Mouse (Mus musculus) hindbrain, embryonic 13.5 days (tissue): ENCODE measurements around the gene Ppp1r1b. TPM values are rescaled to one million over a fixed set of nuclear protein-coding genes. Genes with fewer than 3 reads are reported as not detected.

Experiments used
- ATAC-seq: fragments of 200-750 bp; cut with Nextera tagmentation; 2 replicates; pipeline ENCODE4 v1.8.0; 2017; ENCODE audit warnings: moderate TSS enrichment; ENCODE audit not compliant: low FRiP score
- H3K27ac ChIP-seq: fragments of 300-500 bp; sonication (generic); 2 replicates; pipeline ENCODE4 v1.5.1; 2015; ENCODE audit warnings: inconsistent platforms, mild to moderate bottlenecking, moderate library complexity
- H3K27me3 ChIP-seq: fragments of 300-500 bp; sonication (generic); 2 replicates; pipeline ENCODE4 v1.6.1; 2015; ENCODE audit warnings: mild to moderate bottlenecking, inconsistent platforms
- H3K36me3 ChIP-seq: fragments of 300-500 bp; sonication (generic); 2 replicates; pipeline ENCODE4 v1.6.1; 2015; ENCODE audit warnings: mild to moderate bottlenecking, inconsistent platforms
- H3K4me1 ChIP-seq: fragments of 300-500 bp; sonication (generic); replicated peaks from 2 replicates; pipeline ENCODE4 v1.6.1; 2015; ENCODE audit warnings: inconsistent platforms
- H3K4me2 ChIP-seq: fragments of 300-500 bp; sonication (generic); 2 replicates; pipeline ENCODE4 v1.6.1; 2015; ENCODE audit warnings: inconsistent platforms, mild to moderate bottlenecking, moderate library complexity
- H3K4me3 ChIP-seq: fragments of 300-500 bp; sonication (generic); 2 replicates; pipeline ENCODE4 v1.5.1; 2015; ENCODE audit warnings: mild to moderate bottlenecking, inconsistent platforms
- H3K9ac ChIP-seq: fragments of 300-500 bp; sonication (generic); 2 replicates; pipeline ENCODE4 v1.6.1; 2015; ENCODE audit warnings: mild to moderate bottlenecking, inconsistent platforms
- H3K9me3 ChIP-seq: fragments of 300-500 bp; sonication (generic); 2 replicates; pipeline ENCODE4 v1.6.1; 2016; ENCODE audit warnings: inconsistent platforms
- WGBS: fragments of 180-500 bp; shearing (Covaris S2); methylation state at CpG from one replicate; pipeline ENCODE4 v1.1.7; 2015; 5-methylcytosine and 5-hydroxymethylcytosine counted together
- polyA plus RNA-seq: library from polyadenylated mRNA; unstranded; fragments of >200 nt; fragmentation: Nextera tagmentation; extraction: Ambion mirVana; gene quantifications from 2 replicates; pipeline ENCODE4 v1.2.1, GENCODE M21; 2015

Ppp1r1b gene
- polyA plus RNA-seq, 1 experiment from 2014 or later = 2.4 TPM

GRCm38 (mm10) chr11:98394301-98394700 lies 46.1 kb downstream of the Ppp1r1b start:
- H3K9ac ChIP-seq = no peak overlapping the region
- peaks cover 23% of the 10 kb centered on the region for H3K4me1 ChIP-seq
- H3K4me2 ChIP-seq = no peak overlapping the region
- peaks cover 12% of the 10 kb centered on the region for H3K36me3 ChIP-seq
- H3K4me3 ChIP-seq = no peak overlapping the region
- no peak overlapping the region for H3K27ac ChIP-seq
- ATAC-seq = no peak
- H3K9me3 ChIP-seq = no peaks in the 10 kb centered on the region
- WGBS = 57% methylated on average over 6 of the region's 6 CpGs
- peaks cover 40% of the 10 kb centered on the region for H3K27me3 ChIP-seq

GRCm38 (mm10) chr11:98395041-98395440 lies 46.8 kb downstream of the Ppp1r1b start:
- Histone ChIP-seq H3K9me3 (no peaks in the 10 kb centered on the region), H3K4me1 (peaks cover 30% of the 10 kb centered on the region), H3K9ac (peak overlapping the region; percentile 24; the same call in 1 of the 2 replicates), H3K27me3 (peaks cover 36% of the 10 kb centered on the region), H3K4me3 (no peak overlapping the region), H3K27ac (no peak overlapping the region), H3K4me2 (no peak overlapping the region), H3K36me3 (peaks cover 12% of the 10 kb centered on the region)
- ATAC-seq = no peak
- WGBS = 62% methylated on average over 4 of the region's 4 CpGs

- no peak overlapping the region for H3K4me3 ChIP-seq
- H3K27me3 ChIP-seq = peaks cover 17% of the 10 kb centered on the region
- 92% methylated on average over 7 of the region's 7 CpGs for WGBS
- no peaks in the 10 kb centered on the region for H3K9me3 ChIP-seq
- peaks cover 37% of the 10 kb centered on the region for H3K4me1 ChIP-seq
- no peak overlapping the region for H3K4me2 ChIP-seq
- H3K27ac ChIP-seq = no peak overlapping the region
- no peak for ATAC-seq
- no peak overlapping the region for H3K9ac ChIP-seq
- peaks cover 12% of the 10 kb centered on the region for H3K36me3 ChIP-seq
Measured at GRCm38 (mm10) chr11:98397946-98398345, 49.7 kb downstream of the Ppp1r1b start.

GRCm38 (mm10) chr11:98400161-98400726 lies 52.0 kb downstream of the Ppp1r1b start, which contains the start of gene Pgap3:
TSS of gene Pgap3 (minus strand) at chr11:98400490.
- Histone ChIP-seq H3K4me1 (peaks cover 17% of the 10 kb centered on the region), H3K9ac (peak within 1 kb of the TSS; percentile 76), H3K4me2 (peak within 1 kb of the TSS; percentile 65), H3K9me3 (no peaks in the 10 kb centered on the region), H3K4me3 (peak within 1 kb of the TSS; percentile 61), H3K27me3 (peaks cover 20% of the 10 kb centered on the region), H3K36me3 (peaks cover 12% of the 10 kb centered on the region), H3K27ac (peak within 1 kb of the TSS; percentile 97)
- peak; percentile 92 for ATAC-seq
- under 1% methylated on average over 40 of the region's 40 CpGs for WGBS

- peak overlapping the region; percentile 76 for H3K9ac ChIP-seq
- WGBS = 60% methylated on average over 3 of the region's 3 CpGs
- peak overlapping the region; percentile 61 for H3K4me3 ChIP-seq
- no peaks in the 10 kb centered on the region for H3K9me3 ChIP-seq
- no peak for ATAC-seq
- H3K4me1 ChIP-seq = peaks cover 15% of the 10 kb centered on the region
- H3K27ac ChIP-seq = peak overlapping the region; percentile 97
- peaks cover 20% of the 10 kb centered on the region for H3K27me3 ChIP-seq
- peaks cover 12% of the 10 kb centered on the region for H3K36me3 ChIP-seq
- H3K4me2 ChIP-seq = peak overlapping the region; percentile 65
Measured at GRCm38 (mm10) chr11:98400816-98401215, 52.6 kb downstream of the Ppp1r1b start.

- no peak overlapping the region for H3K27ac ChIP-seq
- peaks cover 7% of the 10 kb centered on the region for H3K4me1 ChIP-seq
- peaks cover 39% of the 10 kb centered on the region for H3K27me3 ChIP-seq
- H3K4me2 ChIP-seq = no peak overlapping the region
- no peaks in the 10 kb centered on the region for H3K36me3 ChIP-seq
- ATAC-seq = no peak
- WGBS = 73% methylated on average over 6 of the region's 6 CpGs
- H3K4me3 ChIP-seq = no peak overlapping the region
- no peak overlapping the region for H3K9ac ChIP-seq
- no peaks in the 10 kb centered on the region for H3K9me3 ChIP-seq
Measured at GRCm38 (mm10) chr11:98406621-98407020, 58.4 kb downstream of the Ppp1r1b start.

Other genes with a start within 250 kb of the Ppp1r1b start
- gene Fbxl20, start 198.0 kb upstream of the Ppp1r1b start, polyA plus RNA-seq = 26.2 and 30.6 TPM in 2 replicates
- 67.0 and 67.4 TPM in 2 replicates for gene Med1, start 155.1 kb upstream of the Ppp1r1b start, polyA plus RNA-seq
- 12.1 and 12.2 TPM in 2 replicates for gene Cdk12, start 145.3 kb upstream of the Ppp1r1b start, polyA plus RNA-seq
- gene Neurod2, start 18.8 kb upstream of the Ppp1r1b start, polyA plus RNA-seq = 24.6 and 30.7 TPM in 2 replicates
- 44.4 and 44.7 TPM in 2 replicates for gene Stard3, start 10.0 kb downstream of the Ppp1r1b start, polyA plus RNA-seq
- gene Tcap, start 35.4 kb downstream of the Ppp1r1b start, polyA plus RNA-seq = 0.21 and 0.35 TPM in 2 replicates
- gene Pnmt, start 38.0 kb downstream of the Ppp1r1b start, polyA plus RNA-seq = 3.2 and 4.2 TPM in 2 replicates
- gene Pgap3, start 52.1 kb downstream of the Ppp1r1b start, polyA plus RNA-seq = 9.4 and 10.4 TPM in 2 replicates
- gene Erbb2, start 64.1 kb downstream of the Ppp1r1b start, polyA plus RNA-seq = 8.4 and 9.9 TPM in 2 replicates
- 248 and 269 TPM in 2 replicates for gene Mien1, start 90.6 kb downstream of the Ppp1r1b start, polyA plus RNA-seq
- 0.22 and 0.36 TPM in 2 replicates for gene Grb7, start 98.0 kb downstream of the Ppp1r1b start, polyA plus RNA-seq
- gene Ikzf3, start 197.6 kb downstream of the Ppp1r1b start, polyA plus RNA-seq = 0.21 and 0.35 TPM in 2 replicates
- gene Zpbp2, start 202.7 kb downstream of the Ppp1r1b start, polyA plus RNA-seq = 0.14 TPM in 1 of 2 replicates, not detected in the other
- 91.1 and 91.8 TPM in 2 replicates for gene Ormdl3, start 239.0 kb downstream of the Ppp1r1b start, polyA plus RNA-seq
- not detected in 2 replicates for gene Lrrc3c, start 249.9 kb downstream of the Ppp1r1b start, polyA plus RNA-seq